Mouse (Mus musculus) lung, postnatal 0 days (tissue): ENCODE results near the gene Olfr1313. TPM values are rescaled to one million over a fixed set of nuclear protein-coding genes. Genes with fewer than 3 reads are reported as not detected.
"Not testable (repeated sequence)": the region's sequence is repeated elsewhere in the genome, so short reads cannot be mapped to it uniquely, and the experiment has no call there.

Source experiments
- ATAC-seq: fragments of 200-750 bp; cut with Nextera tagmentation; 2 replicates; pipeline ENCODE4 v1.8.0; 2017; ENCODE audit warnings: moderate library complexity
- DNase-seq: peaks from one replicate; pipeline ENCODE4 v3.0.0-alpha.2; 2016; ENCODE audit warnings: low spot score
- H3K27ac ChIP-seq: fragments of 300-500 bp; sonication (generic); 2 replicates; pipeline ENCODE4 v1.5.1; 2014; ENCODE audit warnings: antibody characterized with exemption, mild to moderate bottlenecking, low read length, mixed read lengths
- H3K27me3 ChIP-seq: fragments of 300-500 bp; sonication (generic); replicated peaks from 2 replicates; pipeline ENCODE4 v1.6.1; 2014; ENCODE audit warnings: low read length, mixed read lengths; ENCODE audit not compliant: insufficient read depth
- H3K36me3 ChIP-seq: fragments of 300-500 bp; sonication (generic); 2 replicates; pipeline ENCODE4 v1.6.1; 2014; ENCODE audit warnings: low read length, mixed read lengths; ENCODE audit not compliant: insufficient read depth
- H3K4me1 ChIP-seq: fragments of 300-500 bp; sonication (generic); 2 replicates; pipeline ENCODE4 v1.6.1; 2014; ENCODE audit warnings: antibody characterized with exemption, low read depth, low read length, mixed read lengths; ENCODE audit not compliant: insufficient read depth
- H3K4me2 ChIP-seq: fragments of 300-500 bp; sonication (generic); replicated peaks from 2 replicates; pipeline ENCODE4 v1.6.1; 2014; ENCODE audit warnings: low read depth, mild to moderate bottlenecking, low read length, moderate library complexity, mixed read lengths
- H3K4me3 ChIP-seq: fragments of 300-500 bp; sonication (generic); 2 replicates; pipeline ENCODE4 v1.5.1; 2014; ENCODE audit warnings: low read depth, low read length
- H3K9ac ChIP-seq: fragments of 300-500 bp; sonication (generic); replicated peaks from 2 replicates; pipeline ENCODE4 v1.6.1; 2014; ENCODE audit warnings: low read depth, mild to moderate bottlenecking
- H3K9me3 ChIP-seq: fragments of 300-500 bp; sonication (generic); 2 replicates; pipeline ENCODE4 v1.6.1; 2016; ENCODE audit warnings: low read length, mixed read lengths
- CTCF ChIP-seq: IDR thresholded peaks from 2 replicates; pipeline ENCODE4 v1.5.1; 2016; ENCODE audit warnings: antibody characterized with exemption, mild to moderate bottlenecking
- EP300 ChIP-seq: IDR thresholded peaks from 2 replicates; pipeline ENCODE4 v1.6.1; 2016; ENCODE audit warnings: antibody characterized with exemption, mild to moderate bottlenecking, control low read depth
- WGBS: fragments of 180-500 bp; shearing (Covaris S2); extraction: QIAGEN DNeasy Blood & Tissue Kit; methylation state at CpG from one replicate; pipeline ENCODE4 v1.1.7; 2014; 5-methylcytosine and 5-hydroxymethylcytosine counted together
- polyA plus RNA-seq: library from polyadenylated mRNA; unstranded; fragments of >200 nt; fragmentation: Nextera tagmentation; extraction: Ambion mirVana; gene quantifications from 2 replicates; pipeline ENCODE4 v1.2.1, GENCODE M21; 2015

Olfr1313 gene
- not detected in 2 replicates for polyA plus RNA-seq

- no peak within 1 kb of the TSS for H3K4me2 ChIP-seq
- no peaks in the 10 kb centered on the region for H3K4me1 ChIP-seq
- H3K36me3 ChIP-seq, result no peaks in the 10 kb centered on the region
- H3K27ac ChIP-seq, result no peak within 1 kb of the TSS
- H3K9ac ChIP-seq, result no peak within 1 kb of the TSS
- ATAC-seq, result no peak
- no peaks in the 10 kb centered on the region for H3K9me3 ChIP-seq
- no peak within 1 kb of the TSS for H3K4me3 ChIP-seq
- no peak for DNase-seq
- TF ChIP-seq EP300 (no peak), CTCF (no peak)
- no peaks in the 10 kb centered on the region for H3K27me3 ChIP-seq
These were observed at the start of gene Olfr1313 for GRCm38 (mm10) chr2:112077743-112078142. TSS of gene Olfr1313 (minus strand) at chr2:112077843.

GRCm38 (mm10) chr2:112115340-112115739 lies 37.7 kb upstream of the Olfr1313 start, which contains the start of gene Olfr1315-ps1:
TSS of gene Olfr1315-ps1 (minus strand) at chr2:112115440.
- no peaks in the 10 kb centered on the region for H3K36me3 ChIP-seq
- ATAC-seq, result no peak
- no peaks in the 10 kb centered on the region for H3K4me1 ChIP-seq
- H3K4me2 ChIP-seq, result no peak within 1 kb of the TSS
- no peak for DNase-seq
- no peak within 1 kb of the TSS for H3K27ac ChIP-seq
- no peaks in the 10 kb centered on the region for H3K9me3 ChIP-seq
- TF ChIP-seq CTCF, result no peak
- no peak for TF ChIP-seq EP300
- H3K4me3 ChIP-seq, result no peak within 1 kb of the TSS
- WGBS, result 58% methylated on average over 1 of the region's 1 CpGs
- no peaks in the 10 kb centered on the region for H3K27me3 ChIP-seq
- H3K9ac ChIP-seq, result no peak within 1 kb of the TSS

- H3K4me3 ChIP-seq, result no peak within 1 kb of the TSS
- H3K36me3 ChIP-seq, result no peaks in the 10 kb centered on the region
- H3K9ac ChIP-seq, result no peak within 1 kb of the TSS
- H3K27ac ChIP-seq, result no peak within 1 kb of the TSS
- no peak for ATAC-seq
- H3K27me3 ChIP-seq, result no peaks in the 10 kb centered on the region
- no peaks in the 10 kb centered on the region for H3K4me1 ChIP-seq
- H3K9me3 ChIP-seq, result no peaks in the 10 kb centered on the region
- no peak for TF ChIP-seq EP300
- DNase-seq, result no peak
- no peak within 1 kb of the TSS for H3K4me2 ChIP-seq
These were observed 19.0 kb upstream of the Olfr1313 start, which contains the start of gene Olfr1314 for GRCm38 (mm10) chr2:112096681-112097080. TSS of gene Olfr1314 (minus strand) at chr2:112096781.

GRCm38 (mm10) chr2:112050138-112050537 lies 27.5 kb downstream of the Olfr1313 start, which contains the start of gene Olfr1312:
TSS of gene Olfr1312 (minus strand) at chr2:112050238.
- H3K36me3 ChIP-seq, result no peaks in the 10 kb centered on the region
- no peak within 1 kb of the TSS for H3K9ac ChIP-seq
- H3K9me3 ChIP-seq, result no peaks in the 10 kb centered on the region
- no peak within 1 kb of the TSS for H3K4me3 ChIP-seq
- no peaks in the 10 kb centered on the region for H3K27me3 ChIP-seq
- WGBS, result 22% methylated on average over 1 of the region's 1 CpGs
- no peaks in the 10 kb centered on the region for H3K4me1 ChIP-seq
- no peak within 1 kb of the TSS for H3K27ac ChIP-seq
- ATAC-seq (no peak), DNase-seq (no peak)
- no peak for TF ChIP-seq EP300
- TF ChIP-seq CTCF, result no peak
- H3K4me2 ChIP-seq, result no peak within 1 kb of the TSS

- H3K4me1 ChIP-seq, H3K4me2 ChIP-seq, H3K27me3 ChIP-seq, ATAC-seq, DNase-seq, H3K9me3 ChIP-seq, H3K36me3 ChIP-seq, H3K27ac ChIP-seq, H3K9ac ChIP-seq, H3K4me3 ChIP-seq: not testable (repeated sequence)
- 41% methylated on average over 6 of the region's 6 CpGs for WGBS
These were observed 50.7 kb downstream of the Olfr1313 start for GRCm38 (mm10) chr2:112026971-112027370.

- no peak within 1 kb of the TSS for H3K27ac ChIP-seq
- no peaks in the 10 kb centered on the region for H3K9me3 ChIP-seq
- TF ChIP-seq CTCF (no peak), EP300 (no peak)
- H3K4me1 ChIP-seq, result no peaks in the 10 kb centered on the region
- DNase-seq (no peak), ATAC-seq (no peak)
- WGBS, result 82% methylated on average over 2 of the region's 2 CpGs
- H3K27me3 ChIP-seq, result no peaks in the 10 kb centered on the region
- no peaks in the 10 kb centered on the region for H3K36me3 ChIP-seq
- no peak within 1 kb of the TSS for H3K4me3 ChIP-seq
- H3K9ac ChIP-seq, result no peak within 1 kb of the TSS
- no peak within 1 kb of the TSS for H3K4me2 ChIP-seq
These were observed 53.3 kb downstream of the Olfr1313 start, which contains the start of gene Olfr1311 for GRCm38 (mm10) chr2:112024312-112024711. TSS of gene Olfr1311 (minus strand) at chr2:112024412.

Other genes with a start within 250 kb of the Olfr1313 start
- gene Olfr1305, start 200.7 kb downstream of the Olfr1313 start, polyA plus RNA-seq, result not detected in 2 replicates
- gene Olfr1306, start 161.6 kb downstream of the Olfr1313 start, polyA plus RNA-seq, result not detected in 2 replicates
- gene Olfr1307, start 128.4 kb downstream of the Olfr1313 start, polyA plus RNA-seq, result not detected in 2 replicates
- not detected in 2 replicates for gene Olfr1308, start 112.9 kb downstream of the Olfr1313 start, polyA plus RNA-seq
- not detected in 2 replicates for gene Olfr1309, start 87.6 kb downstream of the Olfr1313 start, polyA plus RNA-seq
- gene Olfr1310, start 65.1 kb downstream of the Olfr1313 start, polyA plus RNA-seq, result not detected in 2 replicates
- gene Olfr1311, start 53.4 kb downstream of the Olfr1313 start, polyA plus RNA-seq, result not detected in 2 replicates
- not detected in 2 replicates for gene Olfr1312, start 27.6 kb downstream of the Olfr1313 start, polyA plus RNA-seq
- gene Olfr1314, start 18.9 kb upstream of the Olfr1313 start, polyA plus RNA-seq, result not detected in 2 replicates
- not detected in 2 replicates for gene Olfr1315-ps1, start 37.6 kb upstream of the Olfr1313 start, polyA plus RNA-seq
- not detected in 2 replicates for gene Olfr1316, start 57.1 kb upstream of the Olfr1313 start, polyA plus RNA-seq
- gene Olfr1317, start 62.5 kb upstream of the Olfr1313 start, polyA plus RNA-seq, result not detected in 2 replicates
- gene Olfr1318, start 76.4 kb upstream of the Olfr1313 start, polyA plus RNA-seq, result 0.05 TPM in 1 of 2 replicates, not detected in the other
- gene Lpcat4, start 161.6 kb upstream of the Olfr1313 start, polyA plus RNA-seq, result 11.0 and 11.9 TPM in 2 replicates
- 0.02 TPM in 1 of 2 replicates, not detected in the other for gene Nutm1, start 181.4 kb upstream of the Olfr1313 start, polyA plus RNA-seq
- gene Nop10, start 184.1 kb upstream of the Olfr1313 start, polyA plus RNA-seq, result 116 and 120 TPM in 2 replicates
- 9.0 and 9.7 TPM in 2 replicates for gene Slc12a6, start 188.0 kb upstream of the Olfr1313 start, polyA plus RNA-seq
- not detected in 2 replicates for gene Gm21985, start 188.5 kb upstream of the Olfr1313 start, polyA plus RNA-seq